Mouse (Mus musculus) midbrain, postnatal 0 days (tissue): ENCODE measurements around the gene Gm3646. TPM values are rescaled to one million over a fixed set of nuclear protein-coding genes. Genes with fewer than 3 reads are reported as not detected.

Source experiments
- ATAC-seq: fragments of 200-750 bp; cut with Nextera tagmentation; 2 replicates; pipeline ENCODE4 v1.8.0; 2017; ENCODE audit warnings: moderate number of reproducible peaks, mild to moderate bottlenecking, moderate TSS enrichment, moderate library complexity; ENCODE audit not compliant: low FRiP score
- DNase-seq: peaks from one replicate; pipeline ENCODE4 v3.0.0-alpha.2; 2015; ENCODE audit warnings: low spot score
- H3K27ac ChIP-seq: fragments of 300-500 bp; sonication (generic); 2 replicates; pipeline ENCODE4 v1.5.1; 2014; ENCODE audit warnings: low read depth, mild to moderate bottlenecking, low read length, mixed read lengths
- H3K27me3 ChIP-seq: fragments of 300-500 bp; sonication (generic); 2 replicates; pipeline ENCODE4 v1.6.1; 2014; ENCODE audit warnings: low read length, control low read depth, mixed read lengths; ENCODE audit not compliant: insufficient read depth
- H3K36me3 ChIP-seq: fragments of 300-500 bp; sonication (generic); 2 replicates; pipeline ENCODE4 v1.6.1; 2014; ENCODE audit warnings: low read length, control low read depth, mixed read lengths; ENCODE audit not compliant: insufficient read depth
- H3K4me1 ChIP-seq: fragments of 300-500 bp; sonication (generic); 2 replicates; pipeline ENCODE4 v1.6.1; 2014; ENCODE audit warnings: mild to moderate bottlenecking, control low read depth, antibody characterized with exemption, low read length, mixed read lengths; ENCODE audit not compliant: insufficient read depth
- H3K4me2 ChIP-seq: fragments of 300-500 bp; sonication (generic); 2 replicates; pipeline ENCODE4 v1.6.1; 2014; ENCODE audit warnings: low read depth, mild to moderate bottlenecking, low read length, mixed read lengths; ENCODE audit not compliant: poor library complexity, severe bottlenecking
- H3K4me3 ChIP-seq: fragments of 300-500 bp; sonication (generic); 2 replicates; pipeline ENCODE4 v1.5.1; 2014; ENCODE audit warnings: low read depth, mild to moderate bottlenecking, low read length, moderate library complexity
- H3K9ac ChIP-seq: fragments of 300-500 bp; sonication (generic); replicated peaks from 2 replicates; pipeline ENCODE4 v1.6.1; 2014; ENCODE audit warnings: mild to moderate bottlenecking, low read length, moderate library complexity, mixed read lengths; ENCODE audit not compliant: poor library complexity, severe bottlenecking
- H3K9me3 ChIP-seq: fragments of 300-500 bp; sonication (generic); 2 replicates; pipeline ENCODE4 v1.6.1; 2016; ENCODE audit warnings: low read length, control low read depth
- CTCF ChIP-seq: IDR thresholded peaks from 2 replicates; pipeline ENCODE4 v1.5.1; 2016; ENCODE audit warnings: antibody characterized with exemption, mild to moderate bottlenecking
- WGBS: fragments of 180-500 bp; shearing (Covaris S2); extraction: QIAGEN DNeasy Blood & Tissue Kit; methylation state at CpG from one replicate; pipeline ENCODE4 v1.1.7; 2014; 5-methylcytosine and 5-hydroxymethylcytosine counted together
- polyA plus RNA-seq: library from polyadenylated mRNA; unstranded; fragments of >200 nt; fragmentation: Nextera tagmentation; extraction: Ambion mirVana; gene quantifications from 2 replicates; pipeline ENCODE4 v1.2.1, GENCODE M21; 2015
- total RNA-seq: library from RNA; depleted of rRNA; stranded (reverse); fragments of >200 nt; gene quantifications from 2 replicates; pipeline ENCODE4 v1.2.3, GENCODE M21; 2014; rRNA removed

Gm3646 gene
- total and polyA plus RNA-seq, 2 experiments from 2014 or later: not detected

DNA sequence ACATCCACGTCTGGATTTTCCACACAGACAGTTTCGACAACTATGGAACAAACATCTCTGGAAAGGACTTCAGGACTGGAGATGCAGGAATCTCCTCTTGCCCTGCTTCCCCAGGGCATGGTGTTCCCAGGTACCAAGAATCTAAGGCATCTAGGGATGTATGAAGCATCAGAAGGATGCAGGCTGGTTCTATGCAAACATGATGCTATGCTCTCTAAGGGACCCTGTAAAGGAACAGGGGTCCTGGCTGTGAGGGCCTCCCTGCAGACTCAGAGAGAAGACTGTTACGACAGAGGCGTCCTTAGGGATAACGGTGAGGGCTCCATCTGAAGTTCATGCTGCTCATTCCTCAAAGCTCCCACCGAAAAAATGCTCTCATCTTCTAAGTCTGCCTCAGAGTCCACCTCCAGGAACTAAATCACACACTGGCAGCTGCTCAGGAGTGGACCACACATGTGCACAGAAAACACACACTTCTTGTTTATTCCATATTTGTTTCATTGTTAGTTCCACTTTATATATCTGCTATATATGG lies 44.9 kb downstream of the Gm3646 start:
- H3K27ac ChIP-seq: no peak overlapping the region
- H3K36me3 ChIP-seq: no peaks in the 10 kb centered on the region
- no peaks in the 10 kb centered on the region for H3K4me1 ChIP-seq
- H3K9ac ChIP-seq: no peak overlapping the region
- DNase-seq (no peak), ATAC-seq (no peak)
- no peak overlapping the region for H3K4me3 ChIP-seq
- 77% methylated on average over 6 of the region's 6 CpGs for WGBS
- no peak for TF ChIP-seq CTCF
- no peak overlapping the region for H3K4me2 ChIP-seq
- H3K27me3 ChIP-seq: no peaks in the 10 kb centered on the region
- H3K9me3 ChIP-seq: no peaks in the 10 kb centered on the region

DNA sequence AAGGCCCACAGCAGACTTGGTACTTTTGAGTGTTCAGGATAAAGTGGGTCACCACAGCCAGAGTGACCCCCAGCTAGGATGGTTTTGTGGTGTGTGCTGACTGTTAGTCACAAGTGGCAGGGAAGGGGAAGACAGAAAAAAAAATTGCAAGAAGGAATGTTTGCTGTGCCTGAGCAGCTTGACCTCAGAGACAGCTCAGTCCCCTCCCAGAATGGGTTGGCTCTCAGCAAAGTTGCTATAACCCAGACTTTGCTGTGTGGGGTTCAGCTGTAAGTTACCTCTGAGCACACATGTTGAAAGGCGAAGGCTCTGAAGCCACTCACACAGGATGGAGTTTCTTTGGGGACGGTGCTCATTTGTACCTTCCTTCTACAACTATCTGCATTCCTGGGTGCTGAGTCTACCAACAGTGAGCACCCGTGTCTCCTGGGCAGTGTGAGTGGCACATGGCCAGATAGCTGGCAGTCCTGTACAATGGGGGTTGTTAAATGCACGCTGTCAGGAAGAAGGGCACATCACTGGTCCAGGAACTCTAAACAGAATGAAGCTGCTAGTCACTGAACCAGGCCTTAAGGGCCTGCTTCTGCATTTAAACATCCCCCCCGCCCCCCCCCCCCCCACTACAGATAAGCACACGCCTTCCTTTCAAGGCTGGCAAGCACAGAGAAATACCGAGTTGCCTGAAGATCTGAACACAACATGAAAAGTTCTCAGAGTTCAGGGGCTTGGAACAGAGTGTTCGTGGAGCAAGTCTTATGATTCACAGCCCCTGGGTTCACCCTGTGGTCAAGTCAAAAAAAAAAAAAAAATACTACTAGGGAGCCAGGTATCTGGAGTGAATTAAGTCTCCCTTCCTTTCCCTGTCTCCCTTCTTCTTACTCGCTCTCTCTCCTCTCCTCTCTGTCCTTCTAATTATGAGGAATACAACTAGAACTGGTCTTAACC lies 45.6 kb downstream of the Gm3646 start:
- no peaks in the 10 kb centered on the region for H3K4me1 ChIP-seq
- H3K36me3 ChIP-seq: no peaks in the 10 kb centered on the region
- WGBS: 61% methylated on average over 9 of the region's 9 CpGs
- no peak overlapping the region for H3K4me3 ChIP-seq
- H3K4me2 ChIP-seq: no peak overlapping the region
- H3K9ac ChIP-seq: no peak overlapping the region
- no peak for TF ChIP-seq CTCF
- ATAC-seq (no peak), DNase-seq (no peak)
- H3K9me3 ChIP-seq: no peaks in the 10 kb centered on the region
- no peaks in the 10 kb centered on the region for H3K27me3 ChIP-seq
- H3K27ac ChIP-seq: no peak overlapping the region

DNA sequence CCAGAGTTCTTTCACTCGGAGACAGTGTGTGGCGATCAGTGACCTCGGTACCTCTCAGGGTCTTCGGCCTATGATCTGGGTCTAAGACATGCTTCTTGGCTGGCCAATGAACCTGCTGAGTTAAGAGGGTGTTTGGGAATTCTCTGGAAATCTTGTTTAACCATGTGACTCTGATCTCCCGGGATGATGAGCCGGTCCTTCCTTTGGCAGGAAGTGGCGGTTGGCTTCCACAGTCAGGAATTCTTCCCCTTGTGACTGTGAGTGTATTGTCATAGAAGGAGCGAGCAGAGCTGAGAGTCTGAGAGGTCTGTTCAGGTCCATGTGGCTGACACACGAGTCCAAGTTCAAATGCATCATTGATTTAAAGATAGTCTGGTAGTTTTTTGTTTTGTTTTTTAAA lies 46.9 kb downstream of the Gm3646 start:
- H3K27ac ChIP-seq: no peak overlapping the region
- H3K9me3 ChIP-seq: no peaks in the 10 kb centered on the region
- no peaks in the 10 kb centered on the region for H3K4me1 ChIP-seq
- ATAC-seq (no peak), DNase-seq (peak; percentile 15)
- no peak for TF ChIP-seq CTCF
- WGBS: 75% methylated on average over 9 of the region's 9 CpGs
- H3K4me3 ChIP-seq: no peak overlapping the region
- no peaks in the 10 kb centered on the region for H3K27me3 ChIP-seq
- no peak overlapping the region for H3K4me2 ChIP-seq
- H3K9ac ChIP-seq: no peak overlapping the region
- H3K36me3 ChIP-seq: no peaks in the 10 kb centered on the region

DNA sequence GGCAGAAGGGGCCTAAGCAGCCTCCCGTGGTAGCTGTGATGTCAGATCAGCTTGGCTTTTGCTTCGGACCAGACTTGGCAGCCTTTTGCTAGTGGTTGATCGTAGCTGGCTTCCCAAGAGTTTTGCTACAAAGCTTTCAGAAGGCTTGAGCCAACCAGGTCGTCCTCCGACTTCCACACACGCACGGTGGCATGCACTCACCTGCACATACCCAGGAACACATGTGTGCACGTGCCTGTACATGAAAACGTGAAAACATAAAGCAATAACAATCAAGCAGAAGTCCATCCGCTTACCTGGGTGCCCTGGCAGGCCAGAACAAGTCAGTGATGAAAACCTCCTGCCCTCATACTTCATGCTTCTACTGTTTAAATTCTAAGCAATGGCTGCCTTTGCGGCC lies 48.2 kb downstream of the Gm3646 start:
- no peak for TF ChIP-seq CTCF
- no peak for ATAC-seq
- Histone ChIP-seq H3K9me3 (no peaks in the 10 kb centered on the region), H3K36me3 (no peaks in the 10 kb centered on the region), H3K4me3 (no peak overlapping the region), H3K4me2 (no peak overlapping the region), H3K4me1 (no peaks in the 10 kb centered on the region), H3K27me3 (no peaks in the 10 kb centered on the region), H3K27ac (no peak overlapping the region), H3K9ac (no peak overlapping the region)
- no peak for DNase-seq
- 85% methylated on average over 11 of the region's 11 CpGs for WGBS

DNA sequence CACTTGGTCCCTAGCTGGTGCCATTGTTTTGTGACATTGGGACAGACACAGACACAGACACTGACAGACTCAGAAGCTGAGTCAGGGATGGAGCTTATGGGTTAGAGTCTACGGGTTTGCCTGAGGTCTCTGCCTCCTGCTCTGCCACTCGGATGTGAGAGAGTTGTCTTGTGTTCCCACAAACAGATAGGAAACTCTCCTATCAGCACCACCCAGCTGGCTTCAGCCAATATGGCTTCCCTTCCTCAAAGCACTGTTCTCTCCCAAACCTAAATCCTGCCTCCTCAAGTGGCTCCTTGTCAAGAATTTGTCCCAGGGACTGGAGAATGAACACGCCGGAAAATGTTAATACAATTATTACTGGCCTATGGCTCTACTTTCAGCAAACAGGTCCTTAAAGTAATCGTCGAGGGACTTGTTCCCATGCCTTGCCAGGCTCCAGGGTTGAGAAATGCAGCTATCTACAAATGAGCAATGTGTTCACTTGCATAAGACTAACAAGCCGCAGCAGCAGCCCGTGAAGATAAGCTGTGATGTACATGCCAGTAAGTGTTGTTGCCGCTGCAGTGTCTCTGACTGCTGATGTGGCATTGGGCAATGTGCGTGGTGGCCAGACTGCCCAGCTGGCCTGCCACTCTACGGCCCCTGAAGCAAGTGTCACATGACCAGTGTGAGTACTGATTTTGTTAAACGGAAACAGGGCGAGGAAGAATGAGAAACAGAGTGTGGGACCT lies 50.7 kb downstream of the Gm3646 start:
- DNase-seq (peak; percentile 10), ATAC-seq (no peak)
- no peaks in the 10 kb centered on the region for H3K27me3 ChIP-seq
- H3K27ac ChIP-seq: no peak overlapping the region
- H3K4me2 ChIP-seq: no peak overlapping the region
- no peaks in the 10 kb centered on the region for H3K9me3 ChIP-seq
- WGBS: 77% methylated on average over 13 of the region's 13 CpGs
- H3K4me3 ChIP-seq: no peak overlapping the region
- H3K4me1 ChIP-seq: no peaks in the 10 kb centered on the region; the same call in 1 of the 2 replicates
- H3K36me3 ChIP-seq: no peaks in the 10 kb centered on the region
- H3K9ac ChIP-seq: no peak overlapping the region
- TF ChIP-seq CTCF: no peak

Other genes with a start within 250 kb of the Gm3646 start
- 13.0 and 22.2 TPM in 2 replicates for gene Rnf149, start 227.9 kb downstream of the Gm3646 start, total RNA-seq
- gene Rnf149, start 227.9 kb downstream of the Gm3646 start, polyA plus RNA-seq: 16.5 and 20.6 TPM in 2 replicates
- 24.3 and 25.9 TPM in 2 replicates for gene Creg2, start 153.9 kb downstream of the Gm3646 start, total RNA-seq
- gene Creg2, start 153.9 kb downstream of the Gm3646 start, polyA plus RNA-seq: 13.6 and 14.6 TPM in 2 replicates
- gene Rfx8, start 84.3 kb downstream of the Gm3646 start, total RNA-seq: 0.52 and 0.66 TPM in 2 replicates
- gene Rfx8, start 84.3 kb downstream of the Gm3646 start, polyA plus RNA-seq: 0.28 and 0.39 TPM in 2 replicates
- gene Map4k4, start 95.6 kb upstream of the Gm3646 start, total RNA-seq: 185 and 191 TPM in 2 replicates
- 16.0 and 30.6 TPM in 2 replicates for gene Map4k4, start 95.6 kb upstream of the Gm3646 start, polyA plus RNA-seq